Mouse (Mus musculus) forebrain, embryonic 12.5 days (tissue): Measurements from ENCODE around the gene A1bg. TPM values are rescaled to one million over a fixed set of nuclear protein-coding genes. Genes with fewer than 3 reads are reported as not detected.
A peak's percentile ranks its signal among the peaks of the same experiment; 100 is the strongest.

Experiments used
- ATAC-seq: fragments of 200-750 bp; cut with Nextera tagmentation; 2 replicates; pipeline ENCODE4 v1.8.0; 2017; ENCODE audit warnings: moderate TSS enrichment; ENCODE audit not compliant: low FRiP score
- H3K27ac ChIP-seq: fragments of 300-500 bp; sonication (generic); 2 replicates; pipeline ENCODE4 v1.5.1; 2016; ENCODE audit warnings: mild to moderate bottlenecking
- H3K27me3 ChIP-seq: fragments of 300-500 bp; sonication (generic); 2 replicates; pipeline ENCODE4 v1.6.1; 2016; ENCODE audit warnings: mild to moderate bottlenecking
- H3K36me3 ChIP-seq: fragments of 300-500 bp; sonication (generic); replicated peaks from 2 replicates; pipeline ENCODE4 v1.6.1; 2016; ENCODE audit warnings: mild to moderate bottlenecking
- H3K4me1 ChIP-seq: fragments of 300-500 bp; sonication (generic); 2 replicates; pipeline ENCODE4 v1.6.1; 2016
- H3K4me2 ChIP-seq: fragments of 300-500 bp; sonication (generic); 2 replicates; pipeline ENCODE4 v1.6.1; 2016; ENCODE audit warnings: mild to moderate bottlenecking, moderate library complexity
- H3K4me3 ChIP-seq: fragments of 300-500 bp; sonication (generic); replicated peaks from 2 replicates; pipeline ENCODE4 v1.5.1; 2016; ENCODE audit warnings: mild to moderate bottlenecking
- H3K9ac ChIP-seq: fragments of 300-500 bp; sonication (generic); 2 replicates; pipeline ENCODE4 v1.6.1; 2016; ENCODE audit warnings: mild to moderate bottlenecking
- H3K9me3 ChIP-seq: fragments of 300-500 bp; sonication (generic); 2 replicates; pipeline ENCODE4 v1.6.1; 2016
- WGBS: fragments of 180-500 bp; shearing (Covaris S2); methylation state at CpG from one replicate; pipeline ENCODE4 v1.1.7; 2016; 5-methylcytosine and 5-hydroxymethylcytosine counted together
- polyA plus RNA-seq: library from polyadenylated mRNA; unstranded; fragments of >200 nt; fragmentation: Nextera tagmentation; extraction: Ambion mirVana; gene quantifications from 2 replicates; pipeline ENCODE4 v1.2.1, GENCODE M21; 2016

The A1bg gene
- polyA plus RNA-seq, 1 experiment from 2014 or later, result not detected

DNA sequence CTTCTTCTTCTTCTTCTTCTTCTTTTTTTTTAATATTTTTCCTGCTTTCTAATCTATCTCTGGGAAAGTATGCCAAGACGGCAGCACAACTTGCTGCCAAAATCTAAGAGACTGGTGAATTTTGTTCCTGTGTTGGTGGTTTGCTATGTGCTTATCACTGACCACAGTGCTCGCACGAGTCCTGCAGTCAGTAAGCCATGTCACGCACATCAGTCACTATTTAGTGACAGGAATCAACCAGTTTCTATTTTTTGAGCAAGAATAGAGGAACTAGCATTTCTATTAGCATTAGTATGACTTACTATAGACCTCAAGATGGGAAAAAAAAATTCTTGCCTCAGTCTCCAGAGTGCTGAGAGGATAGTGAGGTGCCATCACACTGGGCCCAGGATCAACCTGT is 68.7 kb downstream of the A1bg start:
- Histone ChIP-seq H3K9ac (no peak overlapping the region), H3K4me1 (no peaks in the 10 kb centered on the region), H3K4me2 (no peak overlapping the region), H3K27me3 (no peaks in the 10 kb centered on the region), H3K4me3 (no peak overlapping the region), H3K36me3 (no peaks in the 10 kb centered on the region), H3K9me3 (no peaks in the 10 kb centered on the region), H3K27ac (no peak overlapping the region)
- WGBS, result 89% methylated on average over 4 of the region's 4 CpGs
- no peak for ATAC-seq

DNA sequence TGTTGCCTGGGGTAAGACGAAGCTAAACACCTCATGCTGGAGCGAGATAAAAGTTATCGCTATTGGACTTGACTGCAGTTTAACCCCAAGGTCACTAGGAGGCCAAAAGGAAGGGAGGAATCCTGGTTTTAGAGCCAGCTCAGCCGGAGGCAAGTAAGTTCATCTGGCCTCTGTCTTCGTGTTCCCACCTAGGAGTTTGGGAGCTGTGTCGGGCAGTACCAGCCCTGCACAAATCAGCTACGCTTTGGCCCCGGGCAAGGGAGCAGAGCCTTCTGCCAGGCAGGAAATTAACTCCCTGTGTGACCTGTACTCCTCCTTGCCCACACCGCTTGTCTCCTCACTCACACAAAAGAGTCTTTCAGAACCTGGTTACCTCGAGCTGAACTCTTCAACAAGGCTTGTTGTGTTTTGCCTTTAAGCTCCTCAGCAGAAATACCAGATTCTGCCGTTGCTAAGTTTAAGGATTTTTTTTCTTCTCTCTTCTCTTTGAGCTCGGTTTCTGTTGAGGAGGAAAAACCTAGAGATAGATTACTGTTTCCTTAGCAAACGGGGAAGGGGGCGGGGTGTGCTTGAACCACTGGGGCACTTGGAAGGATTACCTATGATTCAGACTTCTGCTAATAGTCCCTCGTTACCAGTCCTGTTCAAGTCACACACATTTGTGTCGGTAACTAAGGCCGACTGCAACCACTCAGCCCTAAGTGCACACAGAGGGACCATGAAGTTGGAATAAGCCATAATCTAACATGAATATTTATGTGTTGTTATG is 69.4 kb downstream of the A1bg start, which contains the start of gene Fam84b:
Gene Fam84b, minus strand, starts transcription at position 548 of the 769 bp plus-strand sequence.
- H3K9me3 ChIP-seq, result no peaks in the 10 kb centered on the region
- 0 out of 2 replicates have a peak within 1 kb of the TSS, but pooled peaks have one; percentile 31 for H3K27ac ChIP-seq
- H3K27me3 ChIP-seq, result no peaks in the 10 kb centered on the region
- no peak within 1 kb of the TSS for H3K9ac ChIP-seq
- no peaks in the 10 kb centered on the region for H3K36me3 ChIP-seq
- H3K4me1 ChIP-seq, result no peaks in the 10 kb centered on the region
- no peak within 1 kb of the TSS for H3K4me3 ChIP-seq
- no peak within 1 kb of the TSS for H3K4me2 ChIP-seq
- 29% methylated on average over 17 of the region's 17 CpGs for WGBS
- ATAC-seq, result no peak

DNA sequence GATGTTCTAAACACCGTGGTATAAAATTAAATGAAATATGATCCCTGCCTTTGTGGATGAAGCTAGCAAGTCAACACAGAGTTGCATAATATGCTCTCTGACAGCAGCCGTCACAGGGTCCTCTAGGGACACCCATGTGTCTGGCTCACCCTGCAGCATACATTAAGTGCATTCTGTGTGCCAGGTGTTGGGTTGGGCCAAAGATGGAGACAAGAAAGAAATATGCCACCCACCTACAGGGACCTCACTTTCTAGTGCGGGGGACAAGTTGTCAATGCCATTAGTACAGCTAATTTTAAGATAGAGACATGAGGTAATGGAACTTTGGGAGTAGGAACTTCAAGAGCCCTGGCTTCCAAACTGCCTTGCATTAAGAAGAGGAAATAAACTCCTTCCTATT is 74.2 kb downstream of the A1bg start:
- WGBS, result 74% methylated on average over 3 of the region's 3 CpGs
- no peak for ATAC-seq
- Histone ChIP-seq H3K4me3 (no peak overlapping the region), H3K4me2 (no peak overlapping the region), H3K9ac (no peak overlapping the region), H3K36me3 (no peaks in the 10 kb centered on the region), H3K27ac (no peak overlapping the region), H3K27me3 (no peaks in the 10 kb centered on the region), H3K4me1 (peaks cover 10% of the 10 kb centered on the region), H3K9me3 (no peaks in the 10 kb centered on the region)

Other genes starting within 250 kb of the A1bg start
- 14.1 and 19.7 TPM in 2 replicates for gene Fam84b, start 69.2 kb downstream of the A1bg start, polyA plus RNA-seq